9 mouse cellular contexts compared by ENCODE assay signal in the genomic region with DNA sequence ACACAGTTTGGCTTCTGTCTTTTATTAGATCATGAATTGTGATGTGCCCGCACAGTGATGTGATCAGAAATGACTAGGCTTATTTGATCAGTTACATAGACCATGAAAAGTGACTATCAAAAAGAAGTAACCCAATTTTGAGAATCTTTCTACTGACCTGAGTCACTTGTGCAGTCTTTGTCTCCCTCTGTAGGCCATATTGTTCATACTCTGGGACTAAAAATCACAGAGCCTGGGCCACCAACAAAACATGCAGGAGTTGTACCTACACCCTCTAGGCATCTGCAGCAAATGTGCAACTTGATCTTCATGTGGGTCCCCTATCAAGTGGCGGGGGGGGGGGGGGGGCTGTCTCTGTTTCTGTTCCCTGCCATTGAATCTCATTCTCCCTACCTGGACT.
DNase-seq lines count a peak whose midpoint lies in the region; ATAC-seq and TF ChIP-seq lines count a peak whose summit lies in the region.
"Had no signal": no experiment of that assay in that cellular context is flagged by ENCODE, and none has a peak within 500 bp of the region (broad histone marks: within the 10 kb centered on the region; RNA-seq: fewer than 3 reads in every experiment).

No protein-coding gene starts in this region.

- dilution Hi-C loops in CH12.LX (cut with MboI; ENCODE audit: extremely low pct_ligation_motif_present, extremely low pct_unique_long_range_greater_than_20kb, low sequenced_read_pairs): no loop called here

- no peak overlapping the region for H3K4me2 ChIP-seq in heart, postnatal 0 days (ENCODE audit: low read depth, low read length)
- H3K4me2 ChIP-seq in heart, embryonic 11.5 days: no peak overlapping the region
- H3K4me2 ChIP-seq in CH12.LX (ENCODE audit: insufficient read depth, low read depth, poor library complexity, severe bottlenecking): peak overlapping the region; percentile 34; the same call in 1 of the 2 replicates

- H3K9ac ChIP-seq in heart, postnatal 0 days (replicated peaks; ENCODE audit: low read depth, low read length): no peak overlapping the region
- H3K9ac ChIP-seq in heart, embryonic 11.5 days (ENCODE audit: low read depth, low read length): no peak overlapping the region
- no peak overlapping the region for H3K9ac ChIP-seq in CH12.LX (ENCODE audit: insufficient read depth, low read depth)

- peak; percentile 16 for DNase-seq in heart, postnatal 0 days (ENCODE audit: low spot score)
- peak; percentile 55 for DNase-seq in CH12.LX (ENCODE audit: extremely low read depth)
- peak; percentile 60 for DNase-seq in embryo, embryonic 11 days
- peak; percentile 14 for DNase-seq in large intestine, adult 2 months (ENCODE audit: low read depth, low spot score)
- DNase-seq in thymus, postnatal 4 days: no peak
- DNase-seq in lung, adult 18-20 months: no peak

- no peak overlapping the region for H3K4me3 ChIP-seq in heart, postnatal 0 days (ENCODE audit: low read depth, low read length)
- no peak overlapping the region for H3K4me3 ChIP-seq in heart, embryonic 11.5 days (ENCODE audit: low read depth, low read length)
- no peak overlapping the region for H3K4me3 ChIP-seq in CH12.LX (replicated peaks in 1 of 3; ENCODE audit: low read depth in 2 of 3, low read length in 2 of 3, poor library complexity in 1 of 3)
- H3K4me3 ChIP-seq: megakaryocyte, embryonic 14.5 days had no signal

- TF ChIP-seq CTCF in heart, postnatal 0 days (IDR thresholded peaks at IDR 0.05; ENCODE audit: low read depth): peak; percentile 51
- peak; percentile 38 to 65; a peak in 3 of 4 replicates for TF ChIP-seq CTCF in CH12.LX (conservative IDR thresholded peaks at IDR 0.05 in 1 of 2, IDR thresholded peaks at IDR 0.05 in 1 of 2; ENCODE audit: low read depth in 2 of 2, low read length in 2 of 2)

- no peaks in the 10 kb centered on the region for H3K9me3 ChIP-seq in heart, postnatal 0 days (replicated peaks; ENCODE audit: control insufficient read depth, low read length)
- no peaks in the 10 kb centered on the region for H3K9me3 ChIP-seq in heart, embryonic 11.5 days (replicated peaks; ENCODE audit: control insufficient read depth, low read length)
- H3K9me3 ChIP-seq in CH12.LX (replicated peaks; ENCODE audit: low read length): no peaks in the 10 kb centered on the region
- H3K9me3 ChIP-seq: megakaryocyte, embryonic 14.5 days had no signal

- no peaks in the 10 kb centered on the region for H3K79me2 ChIP-seq in CH12.LX (replicated peaks; ENCODE audit: control insufficient read depth, extremely low read depth, insufficient read depth, poor library complexity, severe bottlenecking)

- H3K4me1 ChIP-seq in heart, postnatal 0 days (ENCODE audit: control insufficient read depth, insufficient read depth): no peaks in the 10 kb centered on the region
- H3K4me1 ChIP-seq in heart, embryonic 11.5 days (ENCODE audit: control insufficient read depth, insufficient read depth, low read length): no peaks in the 10 kb centered on the region
- peaks cover 0 to 4% of the 10 kb centered on the region in 2 experiments; a peak in 1 of 4 replicates for H3K4me1 ChIP-seq in CH12.LX (ENCODE audit: control insufficient read depth in 1 of 2, insufficient read depth in 2 of 2)
- H3K4me1 ChIP-seq: megakaryocyte, embryonic 14.5 days had no signal

- no peak for TF ChIP-seq POLR2A in CH12.LX (IDR thresholded peaks at IDR 0.05; ENCODE audit: low read depth, low read length)

- in situ Hi-C loops in CH12.LX (cut with MboI; ENCODE audit: low pct_ligation_motif_present, low pct_unique_long_range_greater_than_20kb, low sequenced_read_pairs): no loop called here

- TF ChIP-seq RAD21 in CH12.LX (IDR thresholded peaks at IDR 0.05; ENCODE audit: low read depth, low read length): peak; percentile 81

- 33% methylated on average over 2 of the region's 2 CpGs for WGBS in heart, postnatal 0 days
- 35% methylated on average over 2 of the region's 2 CpGs for WGBS in heart, embryonic 11.5 days (ENCODE audit: insufficient replicate concordance)
- WGBS in large intestine, adult 2 months: 36% methylated on average over 2 of the region's 2 CpGs

- no peak for TF ChIP-seq EP300 in heart, postnatal 0 days (IDR thresholded peaks at IDR 0.05; ENCODE audit: low read depth)
- TF ChIP-seq EP300 in CH12.LX (IDR thresholded peaks at IDR 0.05; ENCODE audit: low read length): no peak

- H3K36me3 ChIP-seq in heart, postnatal 0 days (replicated peaks; ENCODE audit: control insufficient read depth, insufficient read depth, low read length): no peaks in the 10 kb centered on the region
- H3K36me3 ChIP-seq in heart, embryonic 11.5 days (ENCODE audit: control insufficient read depth, insufficient read depth, low read length): no peaks in the 10 kb centered on the region
- H3K36me3 ChIP-seq in CH12.LX (replicated peaks in 1 of 2; ENCODE audit: control insufficient read depth in 1 of 2, insufficient read depth in 1 of 2, low read length in 1 of 2): no peaks in the 10 kb centered on the region

- H3K27ac ChIP-seq in heart, postnatal 0 days (ENCODE audit: low read depth): no peak overlapping the region
- H3K27ac ChIP-seq in heart, embryonic 11.5 days (ENCODE audit: low read depth, low read length): no peak overlapping the region
- no peak overlapping the region for H3K27ac ChIP-seq in CH12.LX (ENCODE audit: insufficient read depth, low read depth)

- ATAC-seq in heart, postnatal 0 days (ENCODE audit: insufficient read depth, low read depth): no peak
- no peak for ATAC-seq in heart, embryonic 11.5 days (replicated peaks; ENCODE audit: insufficient number of reproducible peaks, low FRiP score, low TSS enrichment)
- no peak for ATAC-seq in erythroid progenitor cell, adult 5-6 weeks (replicated peaks; ENCODE audit: low FRiP score, poor library complexity, severe bottlenecking)

- H3K27me3 ChIP-seq in heart, postnatal 0 days (ENCODE audit: control insufficient read depth, insufficient read depth, low read length): no peaks in the 10 kb centered on the region
- H3K27me3 ChIP-seq in heart, embryonic 11.5 days (ENCODE audit: control insufficient read depth, insufficient read depth, low read length): no peaks in the 10 kb centered on the region
- no peaks in the 10 kb centered on the region for H3K27me3 ChIP-seq in CH12.LX (replicated peaks)
- H3K27me3 ChIP-seq: megakaryocyte, embryonic 14.5 days had no signal

TF ChIP-seq in CH12.LX, 34 proteins besides CTCF, POLR2A, EP300 and RAD21:
- peak; percentile 56 for TF ChIP-seq SMC3 (IDR thresholded peaks at IDR 0.05; ENCODE audit: low read depth, low read length)
- TF ChIP-seq POLR2AphosphoS2 (IDR thresholded peaks at IDR 0.05; ENCODE audit: low read depth, low read length): no peak

Comparison
In these comparisons a context has a peak if more than half of its experiments do, and no peak if none do; other contexts are left out.
1. DNase-seq: peak in heart, postnatal 0 days (single experiment), CH12.LX (single experiment), embryo, embryonic 11 days (single experiment) and large intestine, adult 2 months (single experiment); none in thymus, postnatal 4 days (single experiment) and lung, adult 18-20 months (0 of 2).